Mouse (Mus musculus): Measurements from ENCODE around the gene Nucb2. TPM values are rescaled to one million over a fixed set of nuclear protein-coding genes. Genes with fewer than 3 reads are reported as not detected.
A peak's percentile ranks its signal among the peaks of the same experiment; 100 is the strongest.

Nucb2 gene
- polyA plus RNA-seq, 1 experiment from 2014 or later = 10.1 TPM

DNA sequence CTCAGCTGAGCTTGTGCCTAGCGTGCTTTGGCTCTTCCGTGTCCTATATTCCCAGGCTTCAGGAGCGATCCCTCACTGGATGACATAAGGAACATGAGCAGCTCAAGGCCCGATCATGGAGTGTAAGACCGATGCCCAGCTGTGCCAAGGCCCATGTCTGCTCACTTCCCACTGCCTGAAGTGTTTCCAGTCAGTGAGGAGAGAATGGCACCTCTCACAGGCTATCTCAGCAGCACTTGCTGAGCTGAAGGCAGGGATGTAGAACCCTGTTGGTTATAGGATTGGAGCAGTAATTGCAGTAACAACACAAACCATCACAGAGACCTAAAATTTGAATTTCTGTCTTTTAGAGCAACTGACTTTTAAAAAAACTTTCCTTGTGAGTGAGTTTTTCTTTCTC lies 26.3 kb downstream of the Nucb2 start:
- Histone ChIP-seq H3K9me3 (no peaks in the 10 kb centered on the region), H3K27me3 (ENCODE audit: poor library complexity, severe bottlenecking) (no peaks in the 10 kb centered on the region), H3K4me3 (no peak overlapping the region), H3K36me3 (replicated peaks) (peaks cover 58% of the 10 kb centered on the region), H3K27ac (no peak overlapping the region), H3K4me1 (peaks cover 8% of the 10 kb centered on the region)
- WGBS = 95% methylated on average over 5 of the region's 5 CpGs
- no peak for DNase-seq (ENCODE audit: extremely low spot score, low spot score)

DNA sequence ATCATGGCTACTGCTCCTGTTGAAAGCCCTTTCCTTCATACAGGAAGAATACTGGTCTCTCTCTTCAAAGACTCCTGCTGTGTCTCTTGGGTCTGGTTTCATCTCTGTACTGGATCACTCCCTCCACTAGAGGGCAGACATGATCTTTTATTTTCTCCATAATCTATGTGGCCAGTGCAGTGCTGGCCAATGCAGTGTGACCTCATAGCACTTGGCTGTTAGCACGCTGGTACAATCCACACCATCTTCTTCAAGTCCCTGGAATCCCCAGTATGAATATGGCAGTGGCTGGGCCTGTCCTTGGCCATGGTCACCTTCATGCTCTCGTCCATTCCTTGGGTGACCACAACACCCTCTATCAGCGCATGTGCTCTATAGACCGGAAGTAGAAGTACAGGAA lies 27.1 kb downstream of the Nucb2 start:
- peak; percentile 34 for DNase-seq (ENCODE audit: extremely low spot score, low spot score)
- Histone ChIP-seq H3K36me3 (replicated peaks) (peaks cover 58% of the 10 kb centered on the region), H3K9me3 (no peaks in the 10 kb centered on the region), H3K4me1 (peaks cover 8% of the 10 kb centered on the region), H3K4me3 (no peak overlapping the region), H3K27me3 (ENCODE audit: poor library complexity, severe bottlenecking) (no peaks in the 10 kb centered on the region), H3K27ac (0 out of 2 replicates have a peak overlapping the region, but pooled peaks have one; percentile 35)
- WGBS = 86% methylated on average over 4 of the region's 4 CpGs

DNA sequence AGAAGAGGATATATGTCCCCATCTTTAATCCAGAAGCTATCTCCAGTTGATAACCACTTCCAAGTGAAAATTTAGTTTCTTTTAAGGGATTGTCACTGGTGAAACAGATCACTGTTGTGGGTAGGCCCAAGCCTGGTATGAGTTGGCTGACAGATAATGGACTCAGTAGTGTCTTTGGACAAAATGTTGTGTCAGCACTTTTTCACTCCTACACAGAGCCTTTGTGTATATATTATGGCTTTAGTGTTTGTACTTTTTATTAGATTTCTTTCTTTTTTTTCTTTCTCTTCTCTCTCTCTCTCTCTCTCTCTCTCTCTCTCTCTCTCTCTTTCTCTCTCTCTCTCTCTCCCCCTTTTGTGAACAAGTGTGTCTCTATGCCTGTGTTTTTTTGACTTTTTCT lies 52.7 kb downstream of the Nucb2 start:
- DNase-seq (ENCODE audit: extremely low spot score, low spot score) = no peak
- no peaks in the 10 kb centered on the region for H3K27me3 ChIP-seq (ENCODE audit: poor library complexity, severe bottlenecking)
- H3K4me3 ChIP-seq = no peak overlapping the region
- no peak overlapping the region for H3K27ac ChIP-seq
- 0 out of 2 replicates have a peak, but pooled peaks cover 4% of the 10 kb centered on the region for H3K4me1 ChIP-seq
- no peaks in the 10 kb centered on the region for H3K9me3 ChIP-seq
- no peaks in the 10 kb centered on the region for H3K36me3 ChIP-seq (replicated peaks)

DNA sequence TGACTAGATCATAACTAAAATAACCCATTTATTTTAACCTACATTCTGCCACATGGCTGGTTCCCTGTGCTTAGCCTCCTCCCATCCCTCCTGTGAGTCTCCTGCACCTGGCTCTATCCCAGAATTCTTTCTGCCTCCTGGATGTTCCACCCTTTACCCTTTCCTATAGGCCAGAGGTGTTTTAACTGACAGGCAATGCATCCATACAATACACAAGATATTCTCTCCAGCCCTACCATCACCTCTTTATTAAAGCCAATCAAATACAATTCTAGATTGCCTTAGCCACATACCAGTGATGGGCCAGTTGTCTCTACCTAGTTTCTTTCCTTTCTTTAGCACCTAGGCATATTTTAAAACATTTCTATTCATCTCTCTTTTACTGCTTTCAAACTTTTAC lies 70.4 kb downstream of the Nucb2 start:
- Histone ChIP-seq H3K27me3 (ENCODE audit: poor library complexity, severe bottlenecking) (no peaks in the 10 kb centered on the region), H3K36me3 (replicated peaks) (no peaks in the 10 kb centered on the region), H3K4me3 (no peak overlapping the region), H3K4me1 (no peaks in the 10 kb centered on the region), H3K27ac (no peak overlapping the region), H3K9me3 (no peaks in the 10 kb centered on the region)
- no peak for DNase-seq (ENCODE audit: extremely low spot score, low spot score)

Other genes with a start within 250 kb of the Nucb2 start
- gene Plekha7, start 196.0 kb upstream of the Nucb2 start, polyA plus RNA-seq (2016; fragmentation: Nextera tagmentation; extraction: Ambion mirVana) = 27.7 and 28.3 TPM in 2 replicates
- 830 and 840 TPM in 2 replicates for gene Rps13, start 170.2 kb upstream of the Nucb2 start, polyA plus RNA-seq (2016; fragmentation: Nextera tagmentation; extraction: Ambion mirVana)
- 33.9 and 35.5 TPM in 2 replicates for gene Pik3c2a, start 60.9 kb upstream of the Nucb2 start, polyA plus RNA-seq (2016; fragmentation: Nextera tagmentation; extraction: Ambion mirVana)

All from forebrain, embryonic 10.5 days (tissue).